Mouse (Mus musculus) CH12.LX (cell line): ENCODE measurements around the gene Hid1. TPM values are rescaled to one million over a fixed set of nuclear protein-coding genes. Genes with fewer than 3 reads are reported as not detected.

ENCODE experiments used
- DNase-seq: peaks from one replicate; pipeline ENCODE4 v3.0.0-alpha.2; 2013; ENCODE audit errors: extremely low read depth
- H3K27ac ChIP-seq: 2 replicates; pipeline ENCODE4 v1.5.1; 2012; ENCODE audit warnings: low read depth, mild to moderate bottlenecking, control low read depth, moderate library complexity; ENCODE audit not compliant: insufficient read depth
- H3K27me3 ChIP-seq: replicated peaks from 2 replicates; pipeline ENCODE3; 2012; ENCODE audit warnings: inconsistent platforms
- H3K36me3 ChIP-seq, 2 experiments: replicated peaks in 1 of 2; 2 replicates each; pipeline versions ENCODE3 to v1.6.1; 2012; ENCODE audit warnings: inconsistent platforms in 1 of 2, low read length in 1 of 2, mild to moderate bottlenecking in 1 of 2, mixed read lengths in 1 of 2, moderate library complexity in 1 of 2; ENCODE audit not compliant: control insufficient read depth in 1 of 2, insufficient read depth in 1 of 2
- H3K4me1 ChIP-seq, 2 experiments: 2 replicates each; pipeline ENCODE4 v1.6.1; 2012; ENCODE audit warnings: inconsistent platforms in 1 of 2, moderate library complexity in 1 of 2; ENCODE audit not compliant: insufficient read depth in 2 of 2, control insufficient read depth in 1 of 2
- H3K4me2 ChIP-seq: 2 replicates; pipeline ENCODE4 v1.6.1; 2012; ENCODE audit warnings: low read depth, mild to moderate bottlenecking, control low read depth; ENCODE audit not compliant: poor library complexity, insufficient read depth, severe bottlenecking
- H3K4me3 ChIP-seq, 3 experiments: fragments of 150-350 bp in 1 of 3; sonication (generic) in 1 of 3; replicated peaks in 1 of 3; 2 replicates each; pipeline versions ENCODE3 to v1.5.1; 2011 to 2012; ENCODE audit warnings: low read depth in 2 of 3, low read length in 2 of 3, mild to moderate bottlenecking in 2 of 3, moderate library complexity in 2 of 3, control low read depth in 1 of 3, improper control_type of control experiment in 1 of 3, inconsistent platforms in 1 of 3, mixed read lengths in 1 of 3; ENCODE audit not compliant: poor library complexity in 1 of 3
- H3K79me2 ChIP-seq: replicated peaks from 2 replicates; pipeline ENCODE4 v1.6.1; 2012; ENCODE audit warnings: mild to moderate bottlenecking, moderate library complexity; ENCODE audit not compliant: control insufficient read depth, poor library complexity, insufficient read depth, severe bottlenecking; ENCODE audit errors: extremely low read depth
- H3K9ac ChIP-seq: 2 replicates; pipeline ENCODE4 v1.6.1; 2012; ENCODE audit warnings: low read depth, mild to moderate bottlenecking, control low read depth, moderate library complexity; ENCODE audit not compliant: insufficient read depth
- H3K9me3 ChIP-seq: replicated peaks from 2 replicates; pipeline ENCODE3; 2012; ENCODE audit warnings: low read length, inconsistent platforms, mixed read lengths
- CHD1 ChIP-seq: IDR thresholded peaks from 2 replicates; pipeline ENCODE4 v1.6.1; 2012; ENCODE audit warnings: low read depth, low read length, improper control_type of control experiment, inconsistent platforms
- CHD2 ChIP-seq: IDR thresholded peaks from 2 replicates; pipeline ENCODE4 v1.6.1; 2011; ENCODE audit warnings: low read length, improper control_type of control experiment
- E2F4 ChIP-seq: IDR thresholded peaks from 2 replicates; pipeline ENCODE4 v1.6.1; 2011; ENCODE audit warnings: low read depth, low read length, improper control_type of control experiment; ENCODE audit not compliant: insufficient replicate concordance
- ETS1 ChIP-seq: conservative IDR thresholded peaks from 2 replicates; pipeline ENCODE4 v1.6.1; 2012; ENCODE audit warnings: low read depth, mild to moderate bottlenecking, inconsistent platforms, low read length, improper control_type of control experiment, moderate library complexity
- MAFK ChIP-seq: IDR thresholded peaks from 2 replicates; pipeline ENCODE4 v1.6.1; 2011; ENCODE audit warnings: low read length, improper control_type of control experiment; ENCODE audit not compliant: insufficient replicate concordance
- MAX ChIP-seq: IDR thresholded peaks from 2 replicates; pipeline ENCODE4 v1.6.1; 2011; ENCODE audit warnings: low read length, improper control_type of control experiment
- MAZ ChIP-seq: IDR thresholded peaks from 2 replicates; pipeline ENCODE4 v1.6.1; 2012; ENCODE audit warnings: low read depth, mild to moderate bottlenecking, inconsistent platforms, low read length, improper control_type of control experiment, moderate library complexity
- MEF2A ChIP-seq: IDR thresholded peaks from 2 replicates; pipeline ENCODE4 v1.6.1; 2014; ENCODE audit warnings: low read depth, mild to moderate bottlenecking, inconsistent platforms, low read length, improper control_type of control experiment, borderline replicate concordance
- MXI1 ChIP-seq: IDR thresholded peaks from 2 replicates; pipeline ENCODE4 v1.6.1; 2011; ENCODE audit warnings: mild to moderate bottlenecking, low read depth, low read length, improper control_type of control experiment
- POLR2A ChIP-seq: IDR thresholded peaks from 2 replicates; pipeline ENCODE4 v1.6.1; 2011; ENCODE audit warnings: low read depth, mild to moderate bottlenecking, improper control_type of control experiment, low read length
- POLR2AphosphoS2 ChIP-seq: IDR thresholded peaks from 2 replicates; pipeline ENCODE4 v1.6.1; 2011; ENCODE audit warnings: low read depth, low read length, improper control_type of control experiment
- RCOR1 ChIP-seq: conservative IDR thresholded peaks from 2 replicates; pipeline ENCODE4 v1.6.1; 2012; ENCODE audit warnings: low read depth, mild to moderate bottlenecking, inconsistent platforms, low read length, improper control_type of control experiment
- SMC3 ChIP-seq: IDR thresholded peaks from 2 replicates; pipeline ENCODE4 v1.6.1; 2011; ENCODE audit warnings: low read depth, low read length, improper control_type of control experiment
- TBP ChIP-seq: conservative IDR thresholded peaks from 2 replicates; pipeline ENCODE4 v1.6.1; 2011; ENCODE audit warnings: low read depth, low read length, improper control_type of control experiment
- TCF12 ChIP-seq: IDR thresholded peaks from 2 replicates; pipeline ENCODE4 v1.6.1; 2014; ENCODE audit warnings: low read depth, mild to moderate bottlenecking, inconsistent platforms, low read length, improper control_type of control experiment
- USF1 ChIP-seq: IDR thresholded peaks from 2 replicates; pipeline ENCODE4 v1.6.1; 2014; ENCODE audit warnings: low read depth, mild to moderate bottlenecking, inconsistent platforms, low read length, improper control_type of control experiment
- ZC3H11A ChIP-seq: IDR thresholded peaks from 2 replicates; pipeline ENCODE4 v1.6.1; 2012; ENCODE audit warnings: low read depth, mild to moderate bottlenecking, inconsistent platforms, low read length, improper control_type of control experiment
- ZKSCAN1 ChIP-seq: IDR thresholded peaks from 2 replicates; pipeline ENCODE4 v1.6.1; 2012; ENCODE audit warnings: low read depth, inconsistent platforms, low read length, improper control_type of control experiment, borderline replicate concordance
- ZMIZ1 ChIP-seq: IDR thresholded peaks from 2 replicates; pipeline ENCODE4 v1.6.1; 2012; ENCODE audit warnings: low read depth, mild to moderate bottlenecking, inconsistent platforms, low read length, improper control_type of control experiment
- ZNF384 ChIP-seq: IDR thresholded peaks from 2 replicates; pipeline ENCODE4 v1.6.1; 2012; ENCODE audit warnings: low read depth, low read length, improper control_type of control experiment, inconsistent platforms
- dilution Hi-C: fragments of 300-500 bp; cut with MboI; formaldehyde crosslinking; loops from 2 replicates; pipeline ENCODE4 v1.14.3; 2020; ENCODE audit warnings: low sequenced_read_pairs; ENCODE audit not compliant: extremely low pct_unique_long_range_greater_than_20kb, extremely low pct_ligation_motif_present
- in situ Hi-C: fragments of 300-500 bp; cut with MboI; formaldehyde crosslinking; loops from 3 replicates; pipeline ENCODE4 v1.14.3; 2019; ENCODE audit warnings: low sequenced_read_pairs, low pct_ligation_motif_present, low pct_unique_long_range_greater_than_20kb, mixed read lengths
- polyA plus RNA-seq: library from polyadenylated mRNA; unstranded; fragments of >175 nt; gene quantifications from 2 replicates; pipeline ENCODE4 v1.2.1, GENCODE M21; 2012; ENCODE audit warnings: low read depth; ENCODE audit not compliant: insufficient read length
- total RNA-seq, 2 experiments: library from RNA; depleted of rRNA; stranded (reverse); fragments of 300-350 nt in 1 of 2; fragments of >200 nt in 1 of 2; gene quantifications; 2 replicates each; pipeline ENCODE4 v1.2.3; 2012 to 2014

Hid1 gene
- total and polyA plus RNA-seq, 3 experiments: 0.12 to 3.6 (median 0.36) TPM

GRCm38 (mm10) chr11:115366039-115366705 lies 1.4 kb downstream of the Hid1 start:
- Histone ChIP-seq H3K9ac (no peak overlapping the region), H3K27ac (no peak overlapping the region), H3K27me3 (peaks cover 98% of the 10 kb centered on the region), H3K4me1 (peaks cover 4 to 8% of the 10 kb centered on the region in 2 experiments), H3K4me3 (no peak overlapping the region), H3K79me2 (no peaks in the 10 kb centered on the region), H3K9me3 (no peaks in the 10 kb centered on the region), H3K4me2 (no peak overlapping the region), H3K36me3 (no peaks in the 10 kb centered on the region)
- in situ Hi-C loops: no loop called here
- no peak for TF ChIP-seq MEF2A
- TF ChIP-seq MAFK: no peak
- no peak for TF ChIP-seq ZKSCAN1
- TF ChIP-seq MXI1: no peak
- TF ChIP-seq SMC3: no peak
- no peak for TF ChIP-seq E2F4
- TF ChIP-seq CHD1: no peak
- no peak for TF ChIP-seq ZC3H11A
- TF ChIP-seq ETS1: no peak
- no peak for TF ChIP-seq POLR2A
- TF ChIP-seq MAX: no peak
- TF ChIP-seq ZNF384: no peak
- TF ChIP-seq ZMIZ1: no peak
- DNase-seq: no peak
- dilution Hi-C loops: no loop called here

GRCm38 (mm10) chr11:115364136-115364535 lies 3.4 kb downstream of the Hid1 start:
- no peak overlapping the region for H3K9ac ChIP-seq
- dilution Hi-C loops: no loop called here
- no peak for TF ChIP-seq CHD2
- no peak for TF ChIP-seq RCOR1
- no peak for TF ChIP-seq USF1
- TF ChIP-seq SMC3: no peak
- TF ChIP-seq MXI1: no peak
- TF ChIP-seq ZC3H11A: no peak
- no peak for TF ChIP-seq POLR2AphosphoS2
- TF ChIP-seq MAZ: no peak
- no peak for TF ChIP-seq TCF12
- TF ChIP-seq TBP: no peak
- no peak for TF ChIP-seq ZKSCAN1
- TF ChIP-seq, all 38 proteins: peak for 0
- Histone ChIP-seq H3K4me3 (no peak overlapping the region), H3K79me2 (no peaks in the 10 kb centered on the region), H3K27me3 (peaks cover 96% of the 10 kb centered on the region), H3K27ac (no peak overlapping the region), H3K4me1 (peaks cover 4 to 8% of the 10 kb centered on the region in 2 experiments), H3K9me3 (no peaks in the 10 kb centered on the region), H3K4me2 (no peak overlapping the region), H3K36me3 (no peaks in the 10 kb centered on the region)
- DNase-seq: no peak
- in situ Hi-C loops: no loop called here
